Mouse (Mus musculus) brain, embryonic 14.5 days (tissue): ENCODE data around the gene Acsl6. TPM values are rescaled to one million over a fixed set of nuclear protein-coding genes. Genes with fewer than 3 reads are reported as not detected.
"Not testable (repeated sequence)": the region's sequence is repeated elsewhere in the genome, so short reads cannot be mapped to it uniquely, and the experiment has no call there.

Experiments used
- DNase-seq: peaks from one replicate; pipeline ENCODE4 v3.0.0-alpha.2; 2011; ENCODE audit warnings: low read depth
- CTCF ChIP-seq: fragments of 200-500 bp; IDR thresholded peaks from 2 replicates; pipeline ENCODE4 v1.5.1; 2012; ENCODE audit warnings: inconsistent platforms, mild to moderate bottlenecking, moderate library complexity, borderline replicate concordance; ENCODE audit not compliant: insufficient read depth, insufficient read length; ENCODE audit errors: extremely low read depth
- POLR2A ChIP-seq: fragments of 200-500 bp; IDR thresholded peaks from 2 replicates; pipeline ENCODE4 v1.6.1; 2012; ENCODE audit warnings: mild to moderate bottlenecking, inconsistent platforms, borderline replicate concordance; ENCODE audit not compliant: poor library complexity, insufficient read depth, insufficient read length, severe bottlenecking; ENCODE audit errors: extremely low read depth
- polyA plus RNA-seq: library from polyadenylated mRNA; depleted of rRNA; stranded (reverse); fragments of >200 nt; gene quantifications from 2 replicates; pipeline ENCODE4 v1.2.3, GENCODE M21; 2012

Gene Acsl6
- polyA plus RNA-seq, 1 experiment, result 46.4 TPM

- no peak for DNase-seq
- TF ChIP-seq POLR2A (no peak), CTCF (no peak)
Measured at GRCm38 (mm10) chr11:54293980-54294807, 9.4 kb upstream of the Acsl6 start.

DNA sequence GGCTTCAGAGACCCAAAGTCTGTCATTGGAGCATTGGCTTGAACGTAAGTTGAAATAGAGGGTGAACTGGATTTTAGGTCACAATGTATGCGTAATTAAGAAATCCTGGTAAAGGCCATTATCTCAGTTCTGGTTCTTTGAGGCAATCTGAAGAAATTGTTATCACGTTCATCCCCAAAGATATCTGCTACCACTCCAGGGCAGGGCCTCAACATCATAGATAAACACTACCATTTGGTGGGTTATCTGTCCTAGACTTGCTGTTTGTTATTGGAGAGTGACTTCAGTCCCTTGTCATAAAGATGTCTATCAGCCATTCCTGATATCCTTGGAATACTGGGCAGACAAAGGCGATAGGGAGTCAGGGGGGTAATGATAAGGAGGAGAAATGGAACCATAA, 7.6 kb upstream of the Acsl6 start:
- no peak for DNase-seq
- no peak for TF ChIP-seq POLR2A
- TF ChIP-seq CTCF, result no peak

- DNase-seq, result no peak
- no peak for TF ChIP-seq CTCF
- TF ChIP-seq POLR2A, result no peak
Measured at GRCm38 (mm10) chr11:54296734-54297133, 6.9 kb upstream of the Acsl6 start.

DNA sequence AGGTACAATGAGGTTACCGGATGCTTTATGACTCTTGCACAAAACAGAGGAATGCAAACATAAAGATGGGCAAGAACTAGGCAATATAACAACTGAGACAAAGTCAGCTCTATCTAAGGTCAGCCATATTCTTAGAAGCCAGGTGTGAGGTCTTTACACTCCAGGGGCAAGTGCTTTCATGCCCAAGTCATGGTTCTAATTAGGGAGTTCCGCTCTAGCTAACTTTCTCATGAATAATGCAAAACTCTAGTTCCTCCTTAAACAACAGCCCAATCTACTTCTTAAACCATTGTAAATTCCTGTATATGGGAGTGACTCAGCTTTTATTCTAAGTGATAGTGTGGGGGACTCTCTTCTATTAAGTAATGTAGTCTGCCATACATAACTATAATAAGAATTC, 6.1 kb upstream of the Acsl6 start:
- DNase-seq, result not testable (repeated sequence)

GRCm38 (mm10) chr11:54298777-54299176, 4.8 kb upstream of the Acsl6 start:
- TF ChIP-seq CTCF (no peak; the same call in 1 of the 2 replicates), POLR2A (no peak)
- DNase-seq, result no peak

DNA sequence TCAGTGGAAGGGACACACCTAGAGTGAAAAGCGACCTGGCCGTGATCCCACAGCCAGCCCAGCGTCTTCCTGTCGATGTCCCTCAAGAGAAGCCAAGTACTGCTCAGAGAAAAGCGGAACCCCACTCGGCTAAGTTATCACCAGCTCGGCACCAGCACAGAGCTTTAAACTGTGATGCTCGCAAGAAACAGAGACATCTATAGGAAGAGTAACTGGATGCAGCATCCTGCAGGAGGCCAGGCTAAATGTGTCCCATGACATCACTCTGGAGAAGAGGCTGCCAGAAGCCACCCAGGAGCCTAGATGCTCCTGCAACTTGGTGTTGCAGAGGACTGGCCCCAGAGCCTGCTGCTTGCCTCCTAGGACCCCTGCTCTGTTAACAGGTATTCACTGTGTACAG, 1.6 kb upstream of the Acsl6 start:
- DNase-seq, result no peak

GRCm38 (mm10) chr11:54302606-54303005, 992 bp upstream of the Acsl6 start:
- no peak for TF ChIP-seq CTCF
- TF ChIP-seq POLR2A, result no peak

More for the DNA sequence above, 1.6 kb upstream of the Acsl6 start:
- TF ChIP-seq CTCF, result no peak
- no peak for TF ChIP-seq POLR2A

GRCm38 (mm10) chr11:54303076-54303727, 396 bp upstream of the Acsl6 start:
- peak; percentile 58 for DNase-seq
- TF ChIP-seq CTCF, result no peak
- no peak for TF ChIP-seq POLR2A

More at GRCm38 (mm10) chr11:54302606-54303005, 992 bp upstream of the Acsl6 start:
- no peak for DNase-seq

- DNase-seq, result peak; percentile 65
- no peak for TF ChIP-seq CTCF
- TF ChIP-seq POLR2A, result no peak
Measured at GRCm38 (mm10) chr11:54304471-54304873, 874 bp downstream of the Acsl6 start.

- TF ChIP-seq POLR2A (no peak), CTCF (no peak)
- peak; percentile 18 for DNase-seq
Measured at GRCm38 (mm10) chr11:54305331-54305730, 1.7 kb downstream of the Acsl6 start.

- no peak for TF ChIP-seq POLR2A
- peak; percentile 70 for TF ChIP-seq CTCF
- DNase-seq, result peak; percentile 74
Measured at GRCm38 (mm10) chr11:54307139-54307816, 3.7 kb downstream of the Acsl6 start.
